Mouse (Mus musculus): ENCODE data around the gene Boc.

DNA sequence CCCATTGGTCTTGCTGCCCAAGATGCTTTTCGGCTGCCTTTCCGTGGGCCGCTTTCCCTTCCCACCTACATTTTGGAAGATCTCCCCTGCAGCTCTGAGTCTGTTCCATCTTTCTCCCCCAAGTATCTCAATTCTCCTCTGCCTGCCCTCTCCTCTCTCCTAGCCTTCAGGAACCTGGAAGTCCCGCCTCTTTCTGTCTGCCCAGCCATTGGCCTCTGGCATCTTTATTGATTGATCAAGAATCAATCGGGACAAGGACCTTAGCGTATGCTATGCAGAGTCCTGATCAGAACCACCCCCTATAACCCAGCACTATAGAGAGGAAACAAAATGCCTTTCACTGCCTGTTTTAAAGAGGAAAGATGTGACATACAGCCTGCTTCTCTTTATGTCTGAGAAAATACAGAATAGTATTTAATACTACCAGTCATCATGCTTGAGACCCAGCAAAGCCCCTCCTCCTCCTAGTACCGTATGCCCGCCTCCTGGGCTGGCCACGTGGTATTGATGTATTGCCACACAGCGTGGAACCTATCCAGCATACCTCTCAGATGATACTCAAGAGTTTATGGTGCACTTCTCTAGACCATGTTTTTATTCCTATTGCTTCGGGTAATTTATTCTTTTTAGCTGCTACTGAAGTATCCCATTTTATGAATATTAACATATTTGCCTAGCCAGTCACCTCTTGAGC is 82.9 kb downstream of the Boc start:
- no peak for TF ChIP-seq CTCF (IDR thresholded peaks at IDR 0.05; ENCODE audit: insufficient read depth, low read length)
- no peak for TF ChIP-seq POLR2A (IDR thresholded peaks at IDR 0.05; ENCODE audit: borderline replicate concordance, extremely low read depth, low read depth, low read length)
